Mouse (Mus musculus) ovary, postnatal 36 days (tissue): ENCODE results near the gene Gm44596.

Experiments
- DNase-seq: peaks from one replicate; pipeline ENCODE4 v3.0.0; 2022; ENCODE audit warnings: low spot score, mixed read lengths

The Gm44596 gene

DNA sequence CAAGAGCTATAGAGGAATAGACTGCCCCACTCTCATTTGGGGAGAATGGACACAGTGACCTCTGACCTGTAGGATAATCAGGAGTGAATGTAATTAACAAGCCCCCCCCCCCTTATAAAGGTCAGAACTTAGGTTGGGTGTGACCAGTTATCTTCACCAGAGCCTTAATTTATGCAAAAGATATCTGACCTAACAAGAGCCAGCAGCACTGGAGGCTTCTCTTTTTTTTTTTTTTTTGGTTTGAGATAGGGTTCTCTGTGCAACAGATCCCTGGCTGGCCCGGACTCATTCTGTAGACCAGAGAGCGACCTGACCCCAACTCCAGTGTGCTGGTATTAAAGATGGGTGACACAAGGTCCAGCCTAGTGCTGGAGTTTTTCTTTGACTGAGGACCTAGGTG lies 54.0 kb downstream of the Gm44596 start:
- DNase-seq, result no peak

DNA sequence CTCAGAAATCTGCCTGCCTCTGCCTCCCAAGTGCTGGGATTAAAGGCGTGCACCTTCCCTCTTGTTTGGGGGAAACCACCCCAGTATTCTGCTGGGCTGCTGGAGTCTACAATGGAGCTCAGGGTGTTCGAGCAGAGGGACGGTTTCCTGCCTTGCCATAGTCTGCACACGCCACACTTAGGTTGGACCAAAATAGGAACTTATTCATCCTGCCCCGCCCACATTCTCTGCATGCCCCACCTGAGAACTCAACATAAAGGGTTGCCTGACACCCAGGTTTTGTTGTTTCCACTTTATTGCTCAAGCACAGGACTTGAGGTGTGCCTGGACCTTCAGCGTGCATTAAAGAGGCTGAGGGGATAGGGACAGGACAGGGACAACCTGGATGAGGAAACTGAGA lies 54.5 kb downstream of the Gm44596 start:
- DNase-seq, result no peak

DNA sequence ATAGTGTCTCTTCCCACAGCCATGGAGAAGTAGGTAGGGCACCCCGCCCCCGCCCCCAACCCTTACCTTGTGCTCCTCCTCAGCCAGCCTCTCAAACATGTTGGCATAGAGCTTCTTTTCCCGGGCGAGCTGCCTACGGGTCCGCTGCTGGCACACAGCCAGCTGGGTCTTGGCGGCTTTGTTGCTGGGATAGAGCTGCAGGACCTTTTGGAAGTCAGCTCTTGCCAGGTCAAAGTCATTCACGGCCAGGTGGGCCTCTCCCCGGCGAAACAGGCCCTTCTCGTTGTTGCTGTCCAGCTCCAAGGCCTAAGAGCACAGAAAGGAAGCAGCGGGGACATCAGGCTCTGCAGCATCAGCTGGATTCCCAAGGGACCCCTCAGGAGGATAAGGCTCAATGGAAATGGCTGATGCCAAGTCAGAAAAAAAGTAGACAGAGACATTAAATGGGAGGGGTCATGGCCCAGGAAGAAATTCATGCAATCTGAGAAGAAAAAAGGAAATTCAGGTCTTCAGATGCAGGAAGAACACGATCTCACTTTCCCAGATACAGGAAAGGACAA lies 57.1 kb downstream of the Gm44596 start:
- no peak for DNase-seq

DNA sequence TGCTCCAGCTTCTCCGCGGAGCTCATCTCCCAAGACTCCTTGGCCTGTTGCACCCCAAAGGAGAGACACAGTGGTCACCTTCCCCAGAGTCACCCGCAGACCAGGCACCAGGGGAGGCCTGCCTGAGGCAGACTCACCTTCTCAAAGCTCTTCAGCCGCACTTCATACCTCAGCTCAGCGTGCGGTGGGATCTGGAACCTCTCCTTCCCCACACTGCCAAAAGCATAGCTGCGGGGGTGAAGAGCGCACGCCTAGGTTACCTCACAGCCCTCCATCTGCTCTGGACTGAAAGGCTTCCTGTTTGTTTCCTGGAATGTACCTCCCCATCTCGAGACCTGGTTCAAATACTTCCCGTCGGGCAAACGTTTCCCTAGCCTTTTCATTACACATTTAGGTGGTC lies 58.3 kb downstream of the Gm44596 start:
- no peak for DNase-seq

DNA sequence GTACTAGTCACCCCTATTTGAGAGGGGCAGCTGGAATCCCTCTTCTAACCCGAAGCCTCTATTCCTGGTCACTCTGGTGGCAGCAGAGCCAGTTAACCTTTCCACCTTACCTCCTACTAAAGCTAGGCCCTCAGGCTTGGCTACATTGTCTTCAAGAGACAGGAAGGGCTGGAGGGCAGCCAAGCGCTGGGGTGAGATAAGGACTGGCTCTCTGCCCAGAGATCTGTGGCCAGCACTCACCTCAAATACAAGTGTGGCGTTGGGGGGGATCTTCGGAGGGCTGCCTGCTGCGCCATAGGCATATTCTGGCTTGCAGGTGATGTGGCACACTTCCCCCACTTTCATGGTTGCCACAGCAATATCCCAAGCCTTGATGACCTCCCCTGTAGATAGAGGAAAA lies 60.2 kb downstream of the Gm44596 start:
- peak; percentile 82 for DNase-seq

DNA sequence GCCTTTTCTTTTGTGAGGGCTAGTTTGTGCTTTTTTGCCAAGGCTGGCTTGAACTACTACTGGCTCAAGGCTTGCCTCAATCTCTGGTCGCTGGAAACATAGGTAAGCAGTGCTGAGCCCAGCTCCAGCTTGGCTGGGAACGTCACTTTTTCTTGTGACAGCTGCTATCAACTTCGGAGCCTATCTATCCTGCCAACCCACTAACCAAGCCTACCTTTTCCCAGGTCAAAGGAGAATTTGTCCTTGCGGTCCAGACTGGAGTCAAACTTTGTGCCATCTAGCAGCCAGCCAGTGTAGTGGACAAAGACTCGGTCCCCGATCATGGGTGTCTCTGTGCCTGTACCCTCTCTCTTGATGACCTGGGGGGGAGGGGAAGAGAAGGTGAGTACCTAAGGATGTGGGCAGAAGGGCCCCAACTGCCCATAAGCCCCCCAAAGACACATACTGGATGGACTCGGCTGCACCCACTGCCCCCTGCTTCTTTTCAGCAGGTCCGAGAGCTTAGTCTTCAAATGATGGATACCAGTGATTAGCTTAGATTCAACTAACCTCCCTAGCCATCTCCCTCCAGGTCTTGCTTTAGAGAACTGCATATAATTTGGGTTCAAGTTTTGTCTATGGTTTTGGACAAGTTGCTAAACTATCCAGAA lies 61.2 kb downstream of the Gm44596 start:
- no peak for DNase-seq

DNA sequence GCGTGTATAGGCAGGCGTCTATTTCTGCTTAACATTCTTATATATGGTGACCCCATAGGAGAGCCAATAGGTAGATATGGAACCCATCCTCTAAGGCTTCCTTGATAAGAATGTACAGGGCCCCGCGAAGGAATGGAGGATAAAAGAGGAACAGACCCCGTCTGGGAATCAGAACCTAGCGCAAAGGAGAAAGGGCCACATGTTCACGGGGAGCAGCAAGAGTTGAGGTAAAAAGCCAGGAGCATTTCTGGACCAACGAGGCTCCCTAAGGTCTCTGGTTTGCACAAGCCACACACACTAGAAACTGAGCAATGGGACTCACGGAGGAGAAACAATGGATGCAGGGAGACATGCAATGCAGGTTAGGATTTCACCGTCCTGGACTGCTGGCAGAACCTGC lies 62.0 kb downstream of the Gm44596 start:
- DNase-seq, result no peak

DNA sequence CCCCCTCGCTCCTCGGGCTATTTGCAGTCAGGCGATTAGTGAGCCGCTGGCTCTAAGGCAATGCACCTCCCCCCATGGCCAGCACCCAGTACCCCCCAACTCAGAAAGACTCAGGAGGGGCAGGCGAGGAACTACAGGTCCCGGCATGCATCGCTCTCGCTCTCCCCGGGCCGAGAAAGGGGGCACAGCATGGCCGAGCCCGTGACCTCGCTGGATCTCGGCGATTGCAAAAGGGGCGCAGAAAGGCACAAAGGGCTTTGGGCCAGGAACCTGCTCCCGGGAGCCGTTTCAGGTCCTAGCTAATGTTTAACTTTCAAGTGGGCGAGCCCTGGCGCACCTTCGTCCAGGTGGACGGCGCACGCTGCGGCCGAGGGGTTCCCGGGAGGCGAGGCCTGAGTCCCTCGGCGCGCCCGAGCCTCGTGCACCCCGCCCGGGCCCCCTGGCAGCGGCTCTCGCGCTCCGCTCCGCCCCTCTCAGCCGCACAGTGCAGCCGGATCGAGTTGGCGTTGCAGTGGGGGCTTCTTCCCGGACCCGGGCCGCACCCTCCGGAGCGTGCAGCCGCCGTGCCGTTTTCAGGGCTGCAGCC lies 62.5 kb downstream of the Gm44596 start:
- peak; percentile 68 for DNase-seq

DNA sequence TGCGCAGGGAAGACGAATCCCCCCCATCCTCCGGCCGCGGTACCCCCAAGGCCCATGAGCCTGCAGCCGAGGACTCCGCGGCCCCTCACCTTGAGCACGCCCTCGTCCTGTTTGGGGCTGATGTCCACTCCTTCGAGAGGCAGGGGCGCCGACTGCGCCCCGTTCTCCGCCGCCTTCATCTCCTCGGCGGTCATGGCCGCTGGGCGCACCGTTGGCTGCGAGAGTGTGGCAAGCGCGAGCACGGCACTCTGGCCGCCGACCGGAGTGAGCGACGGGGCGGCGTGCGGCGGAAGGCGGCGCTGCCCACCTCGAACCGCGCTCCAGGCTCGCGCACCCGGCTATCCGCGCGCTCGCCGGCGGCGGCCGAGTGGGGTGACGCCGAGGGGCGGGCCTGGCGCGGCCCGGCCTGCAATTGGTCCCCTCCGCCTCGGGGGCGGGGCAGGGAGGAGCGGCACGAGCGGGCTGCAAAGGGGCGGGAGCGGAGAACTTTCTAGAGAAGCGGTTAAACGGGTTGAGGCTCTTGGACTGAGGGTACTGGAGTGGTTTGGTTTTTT lies 63.1 kb downstream of the Gm44596 start, which contains the start of gene Fkbp4:
Fkbp4 (minus strand) TSS at position 361 of the 554 bp plus-strand sequence.
- peak; percentile 95 for DNase-seq

DNA sequence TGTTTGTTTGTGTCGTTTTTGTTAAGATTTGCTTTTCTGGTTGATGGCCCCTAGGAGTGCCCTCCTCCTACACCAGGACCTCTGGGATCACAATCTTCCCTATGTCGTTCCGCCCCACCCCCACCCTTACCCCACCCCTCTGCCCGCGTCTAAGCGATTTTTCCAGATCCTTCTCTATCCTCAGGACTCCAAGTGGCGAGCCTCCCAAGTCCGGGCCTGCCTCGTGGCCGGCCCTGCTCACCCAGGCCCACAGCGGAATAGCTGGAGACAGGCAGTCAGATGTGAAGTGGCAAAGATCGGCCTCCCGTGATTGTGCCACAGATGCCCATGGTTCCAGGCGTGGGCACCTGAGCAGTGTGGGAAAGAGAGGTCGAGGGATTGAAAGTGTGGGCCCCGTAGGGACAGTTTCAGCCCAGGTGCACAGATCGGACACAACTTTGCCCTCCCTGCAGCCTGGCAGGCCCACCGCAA lies 63.6 kb downstream of the Gm44596 start:
- DNase-seq, result no peak

DNA sequence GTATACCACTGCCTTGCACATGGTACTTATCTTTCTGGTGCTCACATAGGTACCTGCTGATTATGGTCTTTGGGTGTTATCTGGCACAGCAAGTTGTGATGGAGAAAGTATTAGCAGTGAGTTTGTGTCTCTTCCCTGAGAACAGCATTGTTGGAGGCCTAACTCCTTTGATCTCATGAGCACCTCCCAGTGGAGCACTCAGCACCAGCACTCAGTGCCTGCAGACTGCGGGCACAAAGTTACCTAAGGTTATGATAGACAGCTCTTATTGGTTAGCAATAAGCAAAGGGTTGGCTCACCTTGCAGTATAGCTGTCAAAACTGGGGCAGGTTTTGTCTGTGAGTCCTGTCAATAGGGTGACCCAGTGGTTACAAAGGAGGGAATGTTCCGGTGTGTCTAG lies 64.9 kb downstream of the Gm44596 start:
- no peak for DNase-seq

DNA sequence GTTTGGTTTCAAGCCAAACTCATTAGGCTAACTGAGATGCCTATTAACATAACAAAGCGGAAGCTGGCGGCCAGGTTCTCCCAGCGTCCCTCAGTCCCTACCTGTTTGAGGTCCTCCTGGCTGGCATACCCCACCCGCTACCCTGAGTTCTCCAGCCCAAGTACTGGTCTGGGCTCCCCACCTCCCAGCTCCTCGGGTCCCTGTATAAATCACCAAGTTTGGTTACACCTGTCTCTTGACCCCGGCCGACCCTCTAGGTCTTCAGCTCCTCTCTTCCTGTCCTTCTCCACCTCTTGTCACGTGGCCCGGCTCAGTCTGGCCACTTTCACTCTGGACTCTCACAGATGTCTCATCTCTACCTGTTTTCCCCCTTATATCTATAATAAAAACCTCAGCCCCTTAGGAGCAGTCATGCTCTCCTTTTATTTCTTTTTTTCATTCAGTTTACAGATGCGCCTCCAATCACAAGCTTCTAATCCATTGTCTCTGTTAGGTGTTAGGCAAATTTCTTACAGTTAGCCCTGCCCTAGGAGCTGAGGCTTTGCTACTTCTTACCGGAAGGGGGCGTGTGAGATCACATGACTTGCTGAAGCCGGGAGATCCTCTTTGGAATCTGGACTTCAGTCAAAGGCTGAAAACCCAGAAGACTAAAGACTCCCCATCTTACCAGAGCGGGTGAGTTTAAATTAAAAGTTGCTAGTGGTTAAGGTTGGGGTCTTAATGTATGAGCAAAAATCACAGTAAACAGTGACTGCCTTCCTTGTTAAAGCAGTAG lies 70.6 kb downstream of the Gm44596 start:
- DNase-seq, result no peak

DNA sequence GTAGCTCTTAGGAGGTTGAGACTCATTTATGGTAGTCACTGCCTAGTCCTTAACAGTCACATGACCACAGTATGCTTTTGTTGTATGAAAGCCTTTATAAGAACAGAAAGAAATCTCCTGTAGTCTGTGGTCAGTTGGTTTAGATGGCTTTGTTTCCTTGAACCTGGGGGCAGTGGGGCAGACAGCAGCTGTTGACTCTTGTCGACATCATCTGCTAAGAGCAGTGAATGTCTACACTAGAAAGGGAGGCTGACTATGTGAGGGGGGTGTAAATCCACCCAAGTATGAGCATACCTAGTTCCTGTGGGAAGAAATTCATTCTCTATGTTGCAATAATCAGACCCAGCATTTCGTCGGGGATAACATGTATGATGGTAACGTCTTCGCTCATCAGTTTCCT lies 71.8 kb downstream of the Gm44596 start:
- DNase-seq, result no peak

DNA sequence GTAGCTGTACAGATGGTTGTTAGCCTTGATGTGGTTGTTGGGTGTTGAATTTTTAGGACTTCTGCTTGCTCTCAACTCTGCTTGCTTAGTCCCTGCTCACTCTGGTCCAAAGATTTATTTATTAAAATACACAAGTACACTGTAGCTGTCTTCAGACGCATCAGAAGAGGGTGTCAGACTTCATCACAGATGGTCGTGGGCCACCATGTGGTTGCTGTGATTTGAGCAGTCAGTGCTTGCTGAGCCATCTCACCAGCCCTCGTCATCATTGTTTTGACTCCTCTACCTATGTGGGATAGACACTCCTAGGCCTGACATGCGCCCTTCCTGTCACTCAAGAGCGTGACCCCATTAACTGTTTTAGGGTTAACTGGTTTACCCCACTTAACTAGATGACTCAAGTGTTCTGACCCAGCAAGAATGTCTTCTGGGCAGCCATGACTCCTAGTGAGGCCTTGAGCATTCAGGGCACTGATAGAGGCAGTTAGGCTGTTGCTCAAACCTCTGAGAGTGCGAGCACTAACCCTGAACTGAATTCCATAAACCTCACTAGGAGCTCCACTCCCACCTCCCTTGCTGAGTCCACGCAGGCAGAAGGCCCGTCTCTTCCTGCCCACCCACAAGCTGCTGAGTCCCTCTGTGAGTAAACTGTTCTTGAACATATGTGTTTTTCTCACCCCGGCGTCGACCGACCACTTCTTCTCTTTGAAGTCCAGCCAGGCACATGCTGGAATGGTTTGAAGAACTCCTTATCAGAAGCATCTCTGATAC lies 80.7 kb downstream of the Gm44596 start:
- no peak for DNase-seq
